Mouse (Mus musculus) CH12.LX (cell line): ENCODE measurements around the gene Lekr1. TPM values are rescaled to one million over a fixed set of nuclear protein-coding genes. Genes with fewer than 3 reads are reported as not detected.

ENCODE experiments used
- DNase-seq: peaks from one replicate; pipeline ENCODE4 v3.0.0-alpha.2; 2013; ENCODE audit errors: extremely low read depth
- H3K27ac ChIP-seq: 2 replicates; pipeline ENCODE4 v1.5.1; 2012; ENCODE audit warnings: low read depth, mild to moderate bottlenecking, control low read depth, moderate library complexity; ENCODE audit not compliant: insufficient read depth
- H3K27me3 ChIP-seq: replicated peaks from 2 replicates; pipeline ENCODE3; 2012; ENCODE audit warnings: inconsistent platforms
- H3K36me3 ChIP-seq, 2 experiments: replicated peaks in 1 of 2; 2 replicates each; pipeline versions ENCODE3 to v1.6.1; 2012; ENCODE audit warnings: inconsistent platforms in 1 of 2, low read length in 1 of 2, mild to moderate bottlenecking in 1 of 2, mixed read lengths in 1 of 2, moderate library complexity in 1 of 2; ENCODE audit not compliant: control insufficient read depth in 1 of 2, insufficient read depth in 1 of 2
- H3K4me1 ChIP-seq, 2 experiments: 2 replicates each; pipeline ENCODE4 v1.6.1; 2012; ENCODE audit warnings: inconsistent platforms in 1 of 2, moderate library complexity in 1 of 2; ENCODE audit not compliant: insufficient read depth in 2 of 2, control insufficient read depth in 1 of 2
- H3K4me2 ChIP-seq: 2 replicates; pipeline ENCODE4 v1.6.1; 2012; ENCODE audit warnings: low read depth, mild to moderate bottlenecking, control low read depth; ENCODE audit not compliant: poor library complexity, insufficient read depth, severe bottlenecking
- H3K4me3 ChIP-seq, 3 experiments: fragments of 150-350 bp in 1 of 3; sonication (generic) in 1 of 3; replicated peaks in 1 of 3; 2 replicates each; pipeline versions ENCODE3 to v1.5.1; 2011 to 2012; ENCODE audit warnings: low read depth in 2 of 3, low read length in 2 of 3, mild to moderate bottlenecking in 2 of 3, moderate library complexity in 2 of 3, control low read depth in 1 of 3, improper control_type of control experiment in 1 of 3, inconsistent platforms in 1 of 3, mixed read lengths in 1 of 3; ENCODE audit not compliant: poor library complexity in 1 of 3
- H3K79me2 ChIP-seq: replicated peaks from 2 replicates; pipeline ENCODE4 v1.6.1; 2012; ENCODE audit warnings: mild to moderate bottlenecking, moderate library complexity; ENCODE audit not compliant: control insufficient read depth, poor library complexity, insufficient read depth, severe bottlenecking; ENCODE audit errors: extremely low read depth
- H3K9ac ChIP-seq: 2 replicates; pipeline ENCODE4 v1.6.1; 2012; ENCODE audit warnings: low read depth, mild to moderate bottlenecking, control low read depth, moderate library complexity; ENCODE audit not compliant: insufficient read depth
- H3K9me3 ChIP-seq: replicated peaks from 2 replicates; pipeline ENCODE3; 2012; ENCODE audit warnings: low read length, inconsistent platforms, mixed read lengths
- BHLHE40 ChIP-seq: IDR thresholded peaks from 2 replicates; pipeline ENCODE4 v1.6.1; 2011; ENCODE audit warnings: mild to moderate bottlenecking, low read depth, low read length, improper control_type of control experiment
- CHD2 ChIP-seq: IDR thresholded peaks from 2 replicates; pipeline ENCODE4 v1.6.1; 2011; ENCODE audit warnings: low read length, improper control_type of control experiment
- CTCF ChIP-seq, 2 experiments: IDR thresholded peaks in 1 of 2; conservative IDR thresholded peaks in 1 of 2; 2 replicates each; pipeline ENCODE4 v1.5.1; 2011 to 2012; ENCODE audit warnings: low read depth in 2 of 2, low read length in 2 of 2, improper control_type of control experiment in 1 of 2, inconsistent platforms in 1 of 2, mild to moderate bottlenecking in 1 of 2, moderate library complexity in 1 of 2
- E2F4 ChIP-seq: IDR thresholded peaks from 2 replicates; pipeline ENCODE4 v1.6.1; 2011; ENCODE audit warnings: low read depth, low read length, improper control_type of control experiment; ENCODE audit not compliant: insufficient replicate concordance
- EP300 ChIP-seq: IDR thresholded peaks from 2 replicates; pipeline ENCODE4 v1.6.1; 2011; ENCODE audit warnings: low read length, improper control_type of control experiment
- ETS1 ChIP-seq: conservative IDR thresholded peaks from 2 replicates; pipeline ENCODE4 v1.6.1; 2012; ENCODE audit warnings: low read depth, mild to moderate bottlenecking, inconsistent platforms, low read length, improper control_type of control experiment, moderate library complexity
- IRF4 ChIP-seq: IDR thresholded peaks from 2 replicates; pipeline ENCODE4 v1.6.1; 2014; ENCODE audit warnings: low read depth, mild to moderate bottlenecking, inconsistent platforms, low read length, improper control_type of control experiment
- KAT2A ChIP-seq: IDR thresholded peaks from 2 replicates; pipeline ENCODE4 v1.6.1; 2012; ENCODE audit warnings: low read length, improper control_type of control experiment, inconsistent platforms; ENCODE audit not compliant: insufficient replicate concordance
- MAX ChIP-seq: IDR thresholded peaks from 2 replicates; pipeline ENCODE4 v1.6.1; 2011; ENCODE audit warnings: low read length, improper control_type of control experiment
- MEF2A ChIP-seq: IDR thresholded peaks from 2 replicates; pipeline ENCODE4 v1.6.1; 2014; ENCODE audit warnings: low read depth, mild to moderate bottlenecking, inconsistent platforms, low read length, improper control_type of control experiment, borderline replicate concordance
- MXI1 ChIP-seq: IDR thresholded peaks from 2 replicates; pipeline ENCODE4 v1.6.1; 2011; ENCODE audit warnings: mild to moderate bottlenecking, low read depth, low read length, improper control_type of control experiment
- MYC ChIP-seq: IDR thresholded peaks from 2 replicates; pipeline ENCODE4 v1.6.1; 2011; ENCODE audit warnings: low read depth, mild to moderate bottlenecking, improper control_type of control experiment, low read length
- NELFE ChIP-seq: IDR thresholded peaks from 2 replicates; pipeline ENCODE4 v1.6.1; 2011; ENCODE audit warnings: low read depth, low read length, improper control_type of control experiment
- NRF1 ChIP-seq: IDR thresholded peaks from 2 replicates; pipeline ENCODE4 v1.6.1; 2014; ENCODE audit warnings: low read depth, mild to moderate bottlenecking, inconsistent platforms, low read length, improper control_type of control experiment, moderate library complexity
- PAX5 ChIP-seq: IDR thresholded peaks from 2 replicates; pipeline ENCODE4 v1.6.1; 2012; ENCODE audit warnings: low read length, inconsistent platforms, mixed read lengths
- POLR2A ChIP-seq: IDR thresholded peaks from 2 replicates; pipeline ENCODE4 v1.6.1; 2011; ENCODE audit warnings: low read depth, mild to moderate bottlenecking, improper control_type of control experiment, low read length
- RAD21 ChIP-seq: IDR thresholded peaks from 2 replicates; pipeline ENCODE4 v1.6.1; 2011; ENCODE audit warnings: low read depth, mild to moderate bottlenecking, low read length, improper control_type of control experiment, moderate library complexity
- SIN3A ChIP-seq: IDR thresholded peaks from 2 replicates; pipeline ENCODE4 v1.6.1; 2012; ENCODE audit warnings: low read length, improper control_type of control experiment, inconsistent platforms
- SMC3 ChIP-seq: IDR thresholded peaks from 2 replicates; pipeline ENCODE4 v1.6.1; 2011; ENCODE audit warnings: low read depth, low read length, improper control_type of control experiment
- TCF12 ChIP-seq: IDR thresholded peaks from 2 replicates; pipeline ENCODE4 v1.6.1; 2014; ENCODE audit warnings: low read depth, mild to moderate bottlenecking, inconsistent platforms, low read length, improper control_type of control experiment
- USF1 ChIP-seq: IDR thresholded peaks from 2 replicates; pipeline ENCODE4 v1.6.1; 2014; ENCODE audit warnings: low read depth, mild to moderate bottlenecking, inconsistent platforms, low read length, improper control_type of control experiment
- dilution Hi-C: fragments of 300-500 bp; cut with MboI; formaldehyde crosslinking; loops from 2 replicates; pipeline ENCODE4 v1.14.3; 2020; ENCODE audit warnings: low sequenced_read_pairs; ENCODE audit not compliant: extremely low pct_unique_long_range_greater_than_20kb, extremely low pct_ligation_motif_present
- in situ Hi-C: fragments of 300-500 bp; cut with MboI; formaldehyde crosslinking; loops from 3 replicates; pipeline ENCODE4 v1.14.3; 2019; ENCODE audit warnings: low sequenced_read_pairs, low pct_ligation_motif_present, low pct_unique_long_range_greater_than_20kb, mixed read lengths
- polyA plus RNA-seq: library from polyadenylated mRNA; unstranded; fragments of >175 nt; gene quantifications from 2 replicates; pipeline ENCODE4 v1.2.1, GENCODE M21; 2012; ENCODE audit warnings: low read depth; ENCODE audit not compliant: insufficient read length
- total RNA-seq, 2 experiments: library from RNA; depleted of rRNA; stranded (reverse); fragments of 300-350 nt in 1 of 2; fragments of >200 nt in 1 of 2; gene quantifications; 2 replicates each; pipeline ENCODE4 v1.2.3; 2012 to 2014

Gene Lekr1
- total and polyA plus RNA-seq, 3 experiments = 0.17 to 1.4 (median 0.47) TPM

GRCm38 (mm10) chr3:65658721-65659619 lies 7.1 kb upstream of the Lekr1 start:
- Histone ChIP-seq H3K9ac (peak overlapping the region; percentile 63), H3K36me3 (no peaks in the 10 kb centered on the region), H3K4me2 (peak overlapping the region; percentile 35), H3K4me1 (peaks cover 5 to 23% of the 10 kb centered on the region in 2 experiments), H3K79me2 (no peaks in the 10 kb centered on the region), H3K27me3 (peaks cover 20% of the 10 kb centered on the region), H3K27ac (no peak overlapping the region), H3K9me3 (no peaks in the 10 kb centered on the region), H3K4me3 (peak overlapping the region; percentile 40 to 74 (median 60))
- dilution Hi-C loops = no loop called here
- peak; percentile 69 for DNase-seq
- in situ Hi-C loops = loop anchor here (25.0 kb wide), 1 partner anchor 272 kb away; the partner anchor contains the start of gene Ssr3
- peak; percentile 88 for TF ChIP-seq MAX
- TF ChIP-seq SIN3A = peak; percentile 50
- TF ChIP-seq CTCF (conservative IDR thresholded peaks at IDR 0.05 in 1 of 2, IDR thresholded peaks at IDR 0.05 in 1 of 2; ENCODE audit: low read depth in 2 of 2, low read length in 2 of 2) = no peak
- peak; percentile 73 for TF ChIP-seq TCF12
- TF ChIP-seq MXI1 = peak; percentile 84
- TF ChIP-seq MYC = peak; percentile 73; the same call in 1 of the 2 replicates
- no peak for TF ChIP-seq USF1
- peak; percentile 40; the same call in 1 of the 2 replicates for TF ChIP-seq CHD2
- peak; percentile 63 for TF ChIP-seq NRF1
- peak; percentile 97 for TF ChIP-seq BHLHE40
- TF ChIP-seq IRF4 = peak; percentile 49
- no peak for TF ChIP-seq KAT2A
- 0 out of 2 replicates have a peak, but pooled peaks have one; percentile 10 for TF ChIP-seq EP300
- no peak for TF ChIP-seq PAX5
- TF ChIP-seq RAD21 = no peak
- TF ChIP-seq ETS1 = peak; percentile 73
- peak; percentile 56; the same call in 1 of the 2 replicates for TF ChIP-seq NELFE
- peak; percentile 67 for TF ChIP-seq POLR2A
- TF ChIP-seq E2F4 = no peak
- no peak for TF ChIP-seq SMC3
- TF ChIP-seq MEF2A = peak; percentile 31; the same call in 1 of the 2 replicates
- TF ChIP-seq, all 38 proteins: peak for 14
